Mouse (Mus musculus): ENCODE results near the gene Vps13d.

Vps13d gene

DNA sequence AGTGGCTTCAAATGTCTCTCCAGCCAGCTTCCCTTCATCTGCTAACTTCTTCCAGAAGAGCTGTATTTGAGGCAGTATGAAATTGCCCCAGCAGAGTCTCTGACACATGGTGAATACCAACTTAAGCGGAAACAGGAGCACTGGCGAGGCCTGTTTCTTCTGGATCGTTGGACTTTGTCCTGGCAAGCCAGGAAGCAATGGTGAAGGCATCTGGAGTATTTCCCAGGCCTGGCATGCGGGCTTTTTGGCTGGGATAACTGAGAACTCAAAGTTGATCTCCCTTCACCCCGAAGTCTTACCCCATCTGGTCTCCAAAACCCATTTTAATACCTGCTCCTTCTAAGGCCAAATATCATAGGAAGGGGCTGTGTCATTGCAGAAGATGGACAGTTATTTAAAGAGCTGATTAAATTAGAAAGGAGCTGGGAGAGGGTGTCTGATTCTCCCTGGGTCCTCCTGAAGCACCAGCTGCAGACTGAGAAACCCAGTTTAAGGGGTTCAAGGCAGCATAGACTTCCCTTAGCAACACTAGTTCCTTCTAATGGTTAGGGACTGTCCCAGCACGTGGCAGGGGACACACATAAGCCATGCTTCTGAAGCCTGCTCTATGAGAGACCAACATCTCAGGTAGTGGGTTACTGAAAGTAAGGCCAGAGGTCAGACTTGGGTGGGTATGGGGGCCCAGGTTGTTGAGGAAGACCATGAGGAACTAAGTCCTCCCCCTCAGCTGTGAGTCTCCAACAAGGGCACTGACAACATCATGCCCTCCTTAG, 221.7 kb downstream of the Vps13d start:
- in situ Hi-C loops (cut with MboI; ENCODE audit: low pct_unique_long_range_greater_than_20kb in 1 of 2, low sequenced_read_pairs in 2 of 2, unreplicated experiment in 1 of 2): no loop called here

DNA sequence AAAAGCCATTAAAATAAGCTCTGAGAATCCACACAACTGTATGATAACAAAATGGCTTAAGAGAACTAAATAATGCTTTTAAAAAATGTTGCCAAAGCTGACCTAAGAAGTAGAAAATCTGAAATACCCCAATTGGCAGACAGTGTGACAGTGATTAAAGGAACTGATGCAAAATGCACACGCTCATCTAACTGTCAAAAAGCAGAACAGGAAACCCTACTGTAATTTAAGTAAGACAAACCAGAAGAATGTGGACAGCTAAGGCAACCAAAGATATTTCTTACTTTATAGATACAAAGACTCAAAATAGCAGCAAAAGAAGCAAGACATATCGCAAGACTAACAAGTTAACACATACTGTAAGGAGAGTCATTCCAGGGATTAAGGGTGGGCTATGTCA, 223.8 kb downstream of the Vps13d start:
- in situ Hi-C loops (cut with MboI; ENCODE audit: low pct_unique_long_range_greater_than_20kb in 1 of 2, low sequenced_read_pairs in 2 of 2, unreplicated experiment in 1 of 2): no loop called here

DNA sequence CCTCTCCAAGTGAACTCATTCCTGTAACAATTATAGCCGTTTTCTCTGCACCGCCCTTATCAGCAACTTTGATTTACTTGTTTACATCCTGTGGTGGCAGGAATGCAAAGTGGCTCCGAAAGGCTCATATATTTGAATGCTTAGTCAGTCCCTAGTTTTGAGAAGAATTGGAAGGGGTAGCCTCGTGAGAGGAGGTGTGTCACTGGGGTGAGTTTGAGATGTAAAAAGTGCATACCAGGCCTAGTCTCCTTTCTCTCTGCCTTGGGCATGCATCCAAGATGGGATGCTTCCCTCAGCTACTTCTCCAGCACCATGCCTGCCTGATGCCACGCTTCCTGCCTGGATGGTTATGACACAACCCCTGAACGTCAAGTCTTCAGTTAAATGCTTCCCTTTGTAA, 225.8 kb downstream of the Vps13d start:
- in situ Hi-C loops (cut with MboI; ENCODE audit: low pct_unique_long_range_greater_than_20kb in 1 of 2, low sequenced_read_pairs in 2 of 2, unreplicated experiment in 1 of 2): no loop called here

DNA sequence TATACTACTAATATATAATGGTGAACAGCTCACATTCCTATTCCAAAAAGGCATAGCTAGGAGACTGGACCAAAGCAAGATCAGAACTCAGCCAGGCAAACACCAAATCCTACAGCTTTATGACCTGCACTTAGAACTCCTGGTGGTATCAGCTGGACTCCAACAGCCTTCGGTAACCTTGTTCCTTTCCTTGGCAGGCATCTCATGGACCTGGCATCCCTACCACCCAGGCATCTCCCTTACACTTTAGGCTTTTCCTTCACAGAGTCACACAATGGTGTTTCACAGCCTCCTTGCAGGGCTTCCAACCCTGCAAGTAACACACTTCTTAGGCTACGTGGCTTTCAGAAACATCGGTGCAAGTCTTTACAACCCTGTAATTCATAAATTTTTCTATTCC, 226.4 kb downstream of the Vps13d start:
- in situ Hi-C loops (cut with MboI; ENCODE audit: low pct_unique_long_range_greater_than_20kb in 1 of 2, low sequenced_read_pairs in 2 of 2, unreplicated experiment in 1 of 2): no loop called here

DNA sequence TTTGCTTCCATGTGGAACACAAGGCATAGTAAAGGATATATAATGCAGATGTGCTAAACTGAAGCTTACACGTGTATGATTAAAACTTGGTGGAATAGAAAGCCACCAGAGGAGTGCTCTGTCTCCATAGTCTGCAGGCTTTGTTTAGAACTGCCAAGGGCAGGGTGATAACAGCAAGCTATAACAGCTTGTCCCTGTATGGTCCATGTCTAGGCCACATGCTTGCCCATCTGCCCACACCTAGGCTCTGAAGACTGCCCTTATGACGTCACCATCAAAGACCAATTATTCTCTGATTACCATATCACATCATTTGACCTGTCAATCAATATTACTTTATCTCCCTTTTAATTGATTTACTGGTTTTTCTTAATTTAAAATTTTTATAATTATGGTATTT, 229.6 kb downstream of the Vps13d start:
- in situ Hi-C loops (cut with MboI; ENCODE audit: low pct_unique_long_range_greater_than_20kb in 1 of 2, low sequenced_read_pairs in 2 of 2, unreplicated experiment in 1 of 2): no loop called here

DNA sequence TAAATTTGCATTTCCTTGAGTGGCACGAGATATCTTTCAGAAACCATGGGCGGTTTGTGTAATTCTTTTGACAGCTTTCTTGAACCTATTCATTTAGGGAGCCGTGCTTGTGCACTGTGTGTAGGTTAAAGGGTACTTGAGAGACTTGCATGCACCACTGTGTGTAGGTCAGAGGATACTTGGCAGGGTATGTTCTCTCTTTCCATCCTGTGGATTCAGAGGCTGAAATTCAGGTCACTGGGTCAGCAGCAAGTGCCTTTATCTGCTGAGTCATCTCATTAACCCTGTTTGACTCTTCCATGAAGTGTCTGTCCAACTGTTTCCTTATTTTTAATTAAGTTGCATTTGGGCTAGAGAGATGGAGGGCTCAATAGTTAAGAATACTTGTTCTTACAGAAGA, 233.1 kb downstream of the Vps13d start:
- in situ Hi-C loops (cut with MboI; ENCODE audit: low pct_unique_long_range_greater_than_20kb in 1 of 2, low sequenced_read_pairs in 2 of 2, unreplicated experiment in 1 of 2): no loop called here

DNA sequence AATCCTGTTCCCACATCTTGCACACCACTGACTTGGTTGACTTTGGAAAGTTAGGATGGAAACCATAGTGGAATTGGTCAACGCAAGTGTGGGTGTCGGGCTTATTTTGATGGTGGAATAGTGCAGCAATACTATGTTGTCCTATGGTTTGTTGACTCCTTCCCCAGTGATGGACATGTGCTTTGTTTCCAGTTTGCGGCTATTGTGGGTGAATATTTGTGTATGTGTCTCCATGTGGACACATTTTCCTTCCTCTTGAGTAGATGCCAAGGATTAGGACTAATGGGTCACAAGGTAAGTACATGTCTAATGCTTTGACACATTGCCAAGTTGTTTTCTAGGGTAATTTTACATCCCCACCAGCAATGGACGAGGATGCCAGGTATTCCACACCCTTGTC, 233.6 kb downstream of the Vps13d start:
- in situ Hi-C loops (cut with MboI; ENCODE audit: low pct_unique_long_range_greater_than_20kb in 1 of 2, low sequenced_read_pairs in 2 of 2, unreplicated experiment in 1 of 2): no loop called here

DNA sequence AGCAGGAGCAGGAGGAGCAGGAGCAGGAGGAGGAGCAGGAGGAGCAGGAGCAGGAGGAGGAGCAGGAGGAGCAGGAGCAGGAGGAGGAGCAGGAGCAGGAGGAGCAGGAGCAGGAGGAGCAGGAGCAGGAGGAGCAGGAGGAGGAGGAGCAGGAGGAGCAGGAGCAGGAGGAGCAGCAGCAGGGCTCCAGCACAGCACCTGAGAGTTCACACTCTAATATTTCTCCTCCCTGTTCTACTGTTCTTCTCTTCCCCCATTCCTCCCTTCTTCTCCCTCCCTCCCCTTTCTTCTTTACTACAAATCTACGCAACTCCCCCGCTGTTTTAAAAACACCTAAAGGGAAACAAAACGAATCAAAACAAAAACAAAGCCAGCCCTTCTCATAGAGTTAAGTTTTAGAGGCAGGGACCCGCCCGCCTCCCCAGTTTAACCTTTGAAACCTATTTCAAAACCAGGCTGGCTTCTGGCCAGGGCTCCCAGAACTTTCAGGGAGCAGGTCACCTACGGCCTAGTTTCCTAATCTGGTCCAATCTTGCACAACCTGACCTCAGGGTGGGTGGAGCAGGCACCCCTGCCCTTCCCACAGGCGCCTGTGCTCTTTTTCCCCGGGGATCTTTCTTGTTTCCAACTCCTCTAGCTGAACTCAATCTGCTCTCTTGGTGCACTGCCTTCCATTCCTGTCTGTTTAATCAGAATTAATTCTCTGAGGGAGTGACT, 234.5 kb downstream of the Vps13d start:
- in situ Hi-C loops (cut with MboI; ENCODE audit: low pct_unique_long_range_greater_than_20kb in 1 of 2, low sequenced_read_pairs in 2 of 2, unreplicated experiment in 1 of 2): no loop called here

DNA sequence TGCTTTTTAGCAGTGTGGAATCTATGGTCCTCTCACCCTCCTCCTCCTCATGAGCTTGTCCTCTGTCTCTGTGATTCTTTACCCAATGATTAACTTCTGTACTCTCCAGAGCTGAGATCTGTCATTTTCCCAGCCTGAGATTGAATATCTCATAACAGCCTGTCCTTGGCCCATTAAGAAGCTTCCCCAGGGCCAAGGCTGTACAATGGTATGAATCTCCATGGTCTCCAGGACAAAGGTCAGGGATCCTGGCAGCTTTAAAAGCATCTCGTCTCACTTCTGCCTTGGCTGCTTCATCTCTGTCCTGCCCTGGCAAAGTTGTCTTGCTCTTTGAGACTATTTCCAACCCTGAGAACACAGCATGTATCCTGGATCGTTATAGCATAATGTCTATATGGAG, 237.1 kb downstream of the Vps13d start:
- in situ Hi-C loops (cut with MboI; ENCODE audit: low pct_unique_long_range_greater_than_20kb in 1 of 2, low sequenced_read_pairs in 2 of 2, unreplicated experiment in 1 of 2): no loop called here

DNA sequence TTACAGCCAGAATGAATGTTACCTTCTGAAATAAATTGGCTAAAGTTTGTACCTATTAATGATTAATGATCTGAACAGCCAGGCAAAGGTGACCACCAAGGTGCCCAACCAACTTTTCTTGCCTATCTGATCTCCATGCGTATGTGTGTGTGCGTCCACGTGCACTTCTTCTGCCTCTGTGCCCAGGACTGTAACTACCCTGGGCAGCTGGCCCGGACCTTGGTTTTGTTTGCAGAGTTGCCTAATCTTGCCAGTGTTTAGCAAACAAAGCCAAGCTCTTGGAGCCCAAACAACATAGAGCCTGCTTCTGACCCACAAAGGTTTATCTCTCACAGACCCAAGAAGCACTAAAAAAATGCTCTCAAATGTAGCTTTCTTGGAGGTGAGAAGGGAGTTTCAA, 237.6 kb downstream of the Vps13d start:
- in situ Hi-C loops (cut with MboI; ENCODE audit: low pct_unique_long_range_greater_than_20kb in 1 of 2, low sequenced_read_pairs in 2 of 2, unreplicated experiment in 1 of 2): no loop called here

DNA sequence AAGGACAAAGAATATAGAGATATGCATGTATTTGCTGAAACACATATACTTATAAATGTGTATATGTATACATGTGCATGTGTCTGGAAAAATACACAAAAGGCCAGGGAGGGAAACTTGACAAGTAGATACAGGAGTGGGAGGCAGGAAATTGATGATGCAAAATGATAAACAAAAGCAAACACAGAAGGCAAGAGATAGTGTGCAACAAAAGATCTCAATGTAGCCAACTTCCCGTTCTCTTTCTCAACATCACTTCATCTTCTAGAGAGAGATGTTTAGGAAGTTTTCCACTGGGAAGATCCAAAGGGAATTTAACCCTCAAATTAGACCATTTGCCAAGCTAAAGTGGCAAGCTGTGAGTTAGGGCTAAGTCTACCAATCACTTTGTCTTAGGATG, 238.5 kb downstream of the Vps13d start:
- in situ Hi-C loops (cut with MboI; ENCODE audit: low pct_unique_long_range_greater_than_20kb in 1 of 2, low sequenced_read_pairs in 2 of 2, unreplicated experiment in 1 of 2): no loop called here

DNA sequence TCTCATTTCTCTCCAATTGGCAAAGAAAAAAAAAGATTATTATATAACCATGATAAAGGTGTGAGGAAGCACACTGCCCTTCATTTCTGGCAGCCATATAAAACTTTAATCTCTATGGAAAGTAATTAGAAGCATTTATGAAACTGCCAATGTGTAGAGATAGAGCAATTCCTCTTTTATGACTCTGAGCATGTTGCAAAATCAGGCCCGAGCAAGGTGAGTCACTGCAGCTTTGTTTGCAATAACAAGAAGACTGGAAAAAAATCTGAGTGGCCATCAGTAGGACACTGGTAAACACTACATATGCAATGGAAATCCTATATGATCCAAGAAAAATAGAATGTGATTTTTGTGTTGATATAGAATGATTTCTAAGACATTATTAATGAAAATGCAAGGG, 238.9 kb downstream of the Vps13d start:
- in situ Hi-C loops (cut with MboI; ENCODE audit: low pct_unique_long_range_greater_than_20kb in 1 of 2, low sequenced_read_pairs in 2 of 2, unreplicated experiment in 1 of 2): no loop called here

DNA sequence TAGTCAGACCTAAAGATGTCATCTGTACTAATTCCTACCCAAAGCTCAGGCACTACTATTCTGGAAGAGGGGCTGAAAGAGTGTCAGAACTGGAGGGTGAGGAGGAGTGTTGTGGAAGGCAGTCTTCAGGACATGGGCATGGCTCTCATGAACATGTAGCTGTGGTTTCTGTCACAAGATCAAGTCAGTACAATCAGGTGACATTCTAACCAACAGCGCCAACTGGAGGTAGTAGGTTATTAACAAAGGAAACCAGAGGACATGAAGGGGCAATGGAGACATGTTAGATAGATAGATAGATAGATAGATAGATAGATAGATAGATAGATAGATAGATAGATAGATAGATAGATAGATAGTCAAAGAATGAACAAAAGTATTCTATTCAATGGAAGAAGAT, 241.4 kb downstream of the Vps13d start:
- in situ Hi-C loops (cut with MboI; ENCODE audit: low pct_unique_long_range_greater_than_20kb in 1 of 2, low sequenced_read_pairs in 2 of 2, unreplicated experiment in 1 of 2): no loop called here

DNA sequence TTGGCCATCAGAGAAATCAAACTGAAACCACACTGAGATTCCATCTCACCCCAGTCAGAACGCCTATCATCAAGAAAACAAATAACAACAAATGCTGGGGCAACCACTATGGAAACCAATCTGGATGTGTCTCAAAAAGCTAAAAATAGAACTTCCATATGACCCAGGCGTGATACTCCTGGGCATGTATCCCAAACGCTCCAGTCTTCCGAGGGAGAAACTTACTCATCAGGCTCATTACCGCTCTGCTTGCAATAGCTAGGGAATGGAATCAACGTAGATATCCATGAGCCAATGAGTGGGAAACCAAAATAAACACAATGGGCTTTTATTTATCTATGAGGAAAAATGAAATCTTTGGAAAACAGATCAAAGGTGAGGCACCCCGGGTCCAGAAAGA, 242.9 kb downstream of the Vps13d start:
- in situ Hi-C loops (cut with MboI; ENCODE audit: low pct_unique_long_range_greater_than_20kb in 1 of 2, low sequenced_read_pairs in 2 of 2, unreplicated experiment in 1 of 2): no loop called here

DNA sequence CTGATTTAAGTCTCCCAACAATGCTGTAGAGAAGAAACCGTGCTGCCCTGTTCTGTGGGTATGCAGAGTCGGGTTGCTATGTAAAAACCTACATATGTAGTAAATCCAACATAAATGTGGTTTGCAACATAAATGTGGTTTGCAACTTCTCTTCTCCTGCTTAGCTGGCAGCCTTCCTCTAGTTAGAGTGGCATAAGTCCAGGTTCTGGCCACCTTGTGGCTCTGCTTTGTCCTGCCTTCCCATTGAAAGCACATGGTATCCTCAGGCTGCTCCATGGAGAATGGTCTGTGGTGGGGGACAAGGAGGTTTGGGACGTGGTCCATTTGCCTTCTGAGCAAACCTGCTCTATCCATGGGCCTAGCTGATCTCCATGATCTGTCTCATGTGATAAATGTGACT, 243.9 kb downstream of the Vps13d start:
- in situ Hi-C loops (cut with MboI; ENCODE audit: low pct_unique_long_range_greater_than_20kb in 1 of 2, low sequenced_read_pairs in 2 of 2, unreplicated experiment in 1 of 2): no loop called here

DNA sequence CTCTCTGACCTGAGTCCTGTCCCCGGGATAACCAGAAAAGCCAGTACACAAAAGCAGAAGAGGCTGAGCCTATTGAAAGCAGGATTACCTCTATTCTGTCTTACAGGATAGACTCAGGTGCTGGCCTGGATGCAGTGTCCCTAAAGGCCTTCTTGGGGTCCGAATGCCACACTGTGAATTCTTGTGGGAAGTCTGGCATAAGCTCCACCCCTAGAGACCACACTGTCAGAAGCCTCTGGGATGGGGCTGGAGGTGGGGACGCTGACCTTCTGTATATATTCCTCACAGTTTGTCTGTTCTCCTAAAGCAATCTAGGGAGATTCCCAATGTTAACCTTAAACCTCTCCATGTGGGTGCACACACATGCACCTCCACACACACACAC, 244.5 kb downstream of the Vps13d start:
- in situ Hi-C loops (cut with MboI; ENCODE audit: low pct_unique_long_range_greater_than_20kb in 1 of 2, low sequenced_read_pairs in 2 of 2, unreplicated experiment in 1 of 2): no loop called here

DNA sequence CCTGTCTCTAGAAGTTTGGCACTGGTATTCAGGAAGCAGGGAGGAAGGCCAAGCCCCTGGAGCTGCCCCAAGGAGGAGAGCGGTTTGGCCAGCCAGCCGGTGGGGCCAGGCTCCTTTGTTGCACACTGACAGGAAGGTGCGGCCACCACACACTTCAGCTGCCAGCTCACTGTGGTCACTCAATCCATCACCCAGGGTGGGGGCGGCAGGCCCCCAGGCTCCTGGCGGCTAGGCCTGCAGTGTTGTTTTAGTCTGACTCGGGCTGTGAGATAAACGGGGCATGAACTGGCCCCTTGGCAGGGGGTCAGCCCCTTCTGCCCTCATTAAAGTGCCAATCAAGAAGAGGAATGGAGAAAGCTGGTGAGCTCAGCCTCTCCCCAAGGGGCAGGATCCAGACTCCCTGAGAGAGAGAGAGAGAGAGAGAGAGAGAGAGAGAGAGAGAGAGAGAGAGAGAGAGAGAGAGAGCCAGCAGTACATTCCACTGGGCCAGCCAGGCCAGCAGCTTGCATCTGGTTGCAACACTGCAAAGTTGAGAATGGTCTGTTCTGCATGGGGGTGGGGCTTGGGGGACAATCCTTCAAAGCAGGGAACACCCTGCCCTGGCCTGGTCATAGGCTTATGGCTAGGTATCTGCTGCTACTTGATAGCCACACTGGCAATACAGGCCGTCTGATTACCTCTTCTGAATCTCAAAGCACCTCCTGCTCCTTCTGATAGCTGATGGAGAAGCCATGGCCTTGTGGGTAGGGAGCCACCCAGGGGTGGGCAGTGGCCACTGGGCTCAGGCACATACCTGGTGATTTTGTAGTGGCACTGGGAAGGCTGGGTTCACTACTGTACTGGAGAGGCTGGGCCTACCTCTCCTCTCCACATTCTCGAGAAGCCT, 245.1 kb downstream of the Vps13d start:
- in situ Hi-C loops (cut with MboI; ENCODE audit: low pct_unique_long_range_greater_than_20kb in 1 of 2, low sequenced_read_pairs in 2 of 2, unreplicated experiment in 1 of 2): no loop called here

DNA sequence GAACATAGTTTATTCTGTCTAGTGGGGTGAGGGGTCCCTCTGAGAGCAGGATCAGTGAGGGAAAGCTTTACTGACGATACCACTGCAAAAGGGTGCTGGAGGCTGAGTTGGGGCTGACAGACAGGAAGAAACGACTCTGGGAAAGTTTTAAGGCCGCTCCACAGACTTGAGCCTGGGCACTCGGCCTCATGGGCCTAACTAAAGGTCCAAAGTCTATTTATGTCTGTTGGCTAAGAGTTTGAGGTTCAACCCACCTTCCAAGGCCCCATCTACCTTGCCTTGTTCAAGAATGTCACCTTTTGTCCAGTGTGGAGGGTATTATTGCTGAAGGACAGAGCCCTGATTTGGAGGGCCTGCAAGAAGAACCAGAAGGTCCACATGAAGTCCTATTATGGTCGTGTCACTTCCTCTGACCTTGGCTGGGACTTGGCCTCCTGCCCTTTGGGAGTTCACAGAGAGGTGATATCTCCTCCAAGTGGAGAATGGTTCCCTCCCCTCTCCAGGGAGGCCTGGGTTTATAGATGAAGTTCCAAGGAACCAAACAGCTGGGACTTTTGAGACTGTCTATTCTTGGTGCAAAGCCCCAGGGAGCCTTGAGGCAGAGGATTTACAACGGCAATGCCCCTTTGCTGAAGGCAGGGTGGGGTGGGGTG, 246.9 kb downstream of the Vps13d start:
- in situ Hi-C loops (cut with MboI; ENCODE audit: low pct_unique_long_range_greater_than_20kb in 1 of 2, low sequenced_read_pairs in 2 of 2, unreplicated experiment in 1 of 2): no loop called here

DNA sequence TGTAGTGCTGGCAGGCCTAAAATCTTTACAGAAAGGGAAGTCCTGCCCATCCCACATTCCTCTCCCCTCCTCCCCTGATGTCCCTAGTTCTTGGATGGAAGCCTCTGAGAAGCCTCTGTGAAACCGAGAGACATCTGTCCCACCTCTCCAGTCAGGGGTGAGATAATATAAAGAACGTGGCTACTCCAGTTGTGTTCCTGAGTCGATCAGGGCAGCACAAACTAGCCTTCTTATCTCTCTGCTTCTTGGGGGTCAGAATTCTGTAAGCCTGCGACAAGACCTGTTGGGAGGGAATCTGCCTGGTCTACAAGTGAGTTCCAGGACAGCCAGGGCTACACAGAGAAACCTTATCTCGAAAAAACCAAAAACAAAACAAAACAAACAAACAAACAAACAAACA, 251.5 kb downstream of the Vps13d start:
- in situ Hi-C loops (cut with MboI; ENCODE audit: low pct_unique_long_range_greater_than_20kb in 1 of 2, low sequenced_read_pairs in 2 of 2, unreplicated experiment in 1 of 2): no loop called here

Data from mouse embryonic stem cell (cell line).